Mouse (Mus musculus) fibroblast of lung, adult 2 months (primary cell): ENCODE measurements around the gene Gm21094.
"Not testable (repeated sequence)": the region's sequence is repeated elsewhere in the genome, so short reads cannot be mapped to it uniquely, and the experiment has no call there.

ENCODE experiments used
- DNase-seq: peaks from one replicate; pipeline ENCODE4 v3.0.0-alpha.2; 2011; ENCODE audit warnings: low read depth

The Gm21094 gene

GRCm38 (mm10) chrY:32620343-32620742 is at the start of gene Gm21094:
Gene Gm21094, minus strand, starts transcription at chrY:32620443.
- not testable (repeated sequence) for DNase-seq
